Mouse (Mus musculus) limb, embryonic 12.5 days (tissue): Measurements from ENCODE around the gene Tmem237. TPM values are rescaled to one million over a fixed set of nuclear protein-coding genes. Genes with fewer than 3 reads are reported as not detected.

Experiments used
- ATAC-seq: fragments of 200-750 bp; cut with Nextera tagmentation; 2 replicates; pipeline ENCODE4 v1.8.0; 2017; ENCODE audit warnings: low read depth, moderate TSS enrichment; ENCODE audit not compliant: insufficient number of reproducible peaks, insufficient read depth, low FRiP score, low TSS enrichment
- H3K27ac ChIP-seq: fragments of 300-500 bp; sonication (generic); 2 replicates; pipeline ENCODE4 v1.5.1; 2016; ENCODE audit warnings: mild to moderate bottlenecking, moderate library complexity
- H3K27me3 ChIP-seq: fragments of 300-500 bp; sonication (generic); 2 replicates; pipeline ENCODE4 v1.6.1; 2016; ENCODE audit warnings: mild to moderate bottlenecking, moderate library complexity
- H3K36me3 ChIP-seq: fragments of 300-500 bp; sonication (generic); 2 replicates; pipeline ENCODE4 v1.6.1; 2016; ENCODE audit warnings: mild to moderate bottlenecking, moderate library complexity
- H3K4me1 ChIP-seq: fragments of 300-500 bp; sonication (generic); replicated peaks from 2 replicates; pipeline ENCODE4 v1.6.1; 2016
- H3K4me2 ChIP-seq: fragments of 300-500 bp; sonication (generic); 2 replicates; pipeline ENCODE4 v1.6.1; 2016; ENCODE audit warnings: mild to moderate bottlenecking, moderate library complexity
- H3K4me3 ChIP-seq: fragments of 300-500 bp; sonication (generic); replicated peaks from 2 replicates; pipeline ENCODE4 v1.5.1; 2016; ENCODE audit warnings: mild to moderate bottlenecking
- H3K9ac ChIP-seq: fragments of 300-500 bp; sonication (generic); replicated peaks from 2 replicates; pipeline ENCODE4 v1.6.1; 2016; ENCODE audit warnings: mild to moderate bottlenecking, moderate library complexity
- H3K9me3 ChIP-seq: fragments of 300-500 bp; sonication (generic); 2 replicates; pipeline ENCODE4 v1.6.1; 2016; ENCODE audit warnings: mild to moderate bottlenecking, moderate library complexity
- WGBS: fragments of 180-500 bp; shearing (Covaris S2); methylation state at CpG from one replicate; pipeline ENCODE4 v1.1.7; 2016; 5-methylcytosine and 5-hydroxymethylcytosine counted together
- polyA plus RNA-seq: library from polyadenylated mRNA; unstranded; fragments of >200 nt; fragmentation: Nextera tagmentation; extraction: Ambion mirVana; gene quantifications from 2 replicates; pipeline ENCODE4 v1.2.1, GENCODE M21; 2016

The Tmem237 gene
- polyA plus RNA-seq, 1 experiment from 2014 or later, result 39.2 TPM

DNA sequence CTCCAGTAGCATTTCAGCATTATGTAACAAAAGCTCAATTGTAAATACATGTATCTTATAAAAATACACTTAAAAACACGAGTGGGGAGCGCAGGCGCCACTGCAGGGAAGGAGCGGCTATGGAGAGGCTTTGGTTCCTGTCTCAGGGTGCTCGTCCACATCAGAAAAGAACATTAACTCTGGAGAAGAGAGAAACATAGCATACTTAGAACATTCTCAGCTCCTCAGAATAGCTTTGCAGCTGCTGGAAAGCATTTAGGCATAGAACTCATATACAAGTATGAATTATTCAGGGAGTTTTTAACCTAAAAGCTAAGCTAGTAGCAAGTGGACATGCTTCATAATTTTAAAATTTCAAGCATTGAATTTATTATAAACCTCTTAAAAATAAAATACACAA is 19.2 kb downstream of the Tmem237 start:
- no peak overlapping the region for H3K4me2 ChIP-seq

DNA sequence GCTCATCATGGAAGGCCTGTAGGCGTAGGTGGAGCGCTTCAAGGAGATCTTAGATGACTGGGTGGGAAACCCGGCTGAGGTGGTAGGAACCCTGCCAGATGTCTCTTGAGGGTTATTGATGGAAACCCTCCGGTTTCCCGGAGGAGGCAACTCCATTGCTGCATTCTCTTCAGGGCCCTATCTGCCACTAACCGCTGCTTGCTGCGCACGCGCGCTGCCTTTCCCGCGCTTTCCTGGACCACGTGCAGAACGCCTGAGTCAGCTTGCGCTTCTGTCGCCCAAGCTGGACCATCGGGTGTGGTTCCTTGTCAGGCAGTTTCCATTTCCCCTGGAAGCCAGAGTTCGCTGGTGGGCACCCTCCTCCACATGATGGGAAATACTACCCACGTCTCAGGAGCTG is 25.5 kb downstream of the Tmem237 start, which contains the start of gene C2cd6:
Gene C2cd6 (minus strand): TSS at position 196 of the 400 bp plus-strand sequence.
- no peaks in the 10 kb centered on the region for H3K4me1 ChIP-seq
- 92% methylated on average over 19 of the region's 19 CpGs for WGBS
- no peak within 1 kb of the TSS for H3K4me3 ChIP-seq
- H3K27ac ChIP-seq, result no peak within 1 kb of the TSS
- 0 out of 2 replicates have a peak, but pooled peaks cover 4% of the 10 kb centered on the region for H3K36me3 ChIP-seq
- no peak within 1 kb of the TSS for H3K9ac ChIP-seq
- no peaks in the 10 kb centered on the region for H3K9me3 ChIP-seq
- no peak for ATAC-seq
- H3K4me2 ChIP-seq, result no peak within 1 kb of the TSS
- no peaks in the 10 kb centered on the region for H3K27me3 ChIP-seq

More for the DNA sequence above, 19.2 kb downstream of the Tmem237 start:
- ATAC-seq, result no peak
- no peak overlapping the region for H3K27ac ChIP-seq
- no peak overlapping the region for H3K4me3 ChIP-seq
- 90% methylated on average over 5 of the region's 5 CpGs for WGBS
- H3K36me3 ChIP-seq, result peaks cover 37% of the 10 kb centered on the region
- H3K9me3 ChIP-seq, result no peaks in the 10 kb centered on the region
- no peak overlapping the region for H3K9ac ChIP-seq
- no peaks in the 10 kb centered on the region for H3K27me3 ChIP-seq
- H3K4me1 ChIP-seq, result no peaks in the 10 kb centered on the region

GRCm38 (mm10) chr1:59070867-59071266 is 49.3 kb downstream of the Tmem237 start:
- Histone ChIP-seq H3K4me2 (no peak overlapping the region), H3K4me3 (no peak overlapping the region), H3K27ac (no peak overlapping the region), H3K36me3 (no peaks in the 10 kb centered on the region), H3K9ac (no peak overlapping the region), H3K4me1 (no peaks in the 10 kb centered on the region), H3K27me3 (no peaks in the 10 kb centered on the region), H3K9me3 (no peaks in the 10 kb centered on the region)
- no peak for ATAC-seq
- WGBS, result 36% methylated on average over 3 of the region's 3 CpGs

- H3K4me3 ChIP-seq, result no peak overlapping the region
- no peak overlapping the region for H3K4me2 ChIP-seq
- H3K36me3 ChIP-seq, result no peaks in the 10 kb centered on the region
- no peak overlapping the region for H3K27ac ChIP-seq
- 15% methylated on average over 3 of the region's 3 CpGs for WGBS
- no peak for ATAC-seq
- no peak overlapping the region for H3K9ac ChIP-seq
- H3K27me3 ChIP-seq, result no peaks in the 10 kb centered on the region
- H3K9me3 ChIP-seq, result no peaks in the 10 kb centered on the region
- no peaks in the 10 kb centered on the region for H3K4me1 ChIP-seq
These were observed 52.2 kb downstream of the Tmem237 start for GRCm38 (mm10) chr1:59067976-59068375.

GRCm38 (mm10) chr1:59063697-59064096 is 56.5 kb downstream of the Tmem237 start:
- Histone ChIP-seq H3K36me3 (no peaks in the 10 kb centered on the region), H3K4me1 (no peaks in the 10 kb centered on the region), H3K9ac (no peak overlapping the region), H3K4me3 (no peak overlapping the region), H3K4me2 (no peak overlapping the region), H3K9me3 (no peaks in the 10 kb centered on the region), H3K27me3 (no peaks in the 10 kb centered on the region), H3K27ac (no peak overlapping the region)
- WGBS, result 64% methylated on average over 3 of the region's 3 CpGs
- ATAC-seq, result no peak

- Histone ChIP-seq H3K4me1 (no peaks in the 10 kb centered on the region), H3K9me3 (no peaks in the 10 kb centered on the region), H3K27me3 (no peaks in the 10 kb centered on the region), H3K36me3 (no peaks in the 10 kb centered on the region), H3K4me3 (no peak overlapping the region), H3K9ac (no peak overlapping the region), H3K4me2 (no peak overlapping the region), H3K27ac (no peak overlapping the region)
- 65% methylated on average over 2 of the region's 2 CpGs for WGBS
- ATAC-seq, result no peak
These were observed 63.3 kb downstream of the Tmem237 start for GRCm38 (mm10) chr1:59056955-59057354.

GRCm38 (mm10) chr1:59051306-59051705 is 68.9 kb downstream of the Tmem237 start:
- no peak overlapping the region for H3K27ac ChIP-seq
- H3K4me1 ChIP-seq, result no peaks in the 10 kb centered on the region
- no peak overlapping the region for H3K4me3 ChIP-seq
- no peak overlapping the region for H3K9ac ChIP-seq
- H3K9me3 ChIP-seq, result no peaks in the 10 kb centered on the region
- 71% methylated on average over 2 of the region's 2 CpGs for WGBS
- H3K36me3 ChIP-seq, result no peaks in the 10 kb centered on the region
- no peak overlapping the region for H3K4me2 ChIP-seq
- H3K27me3 ChIP-seq, result no peaks in the 10 kb centered on the region
- no peak for ATAC-seq

Other genes starting within 250 kb of the Tmem237 start
- 12.1 and 13.5 TPM in 2 replicates for gene Trak2, start 147.0 kb downstream of the Tmem237 start, polyA plus RNA-seq
- 23.5 and 24.5 TPM in 2 replicates for gene Stradb, start 146.9 kb downstream of the Tmem237 start, polyA plus RNA-seq
- gene C2cd6, start 25.5 kb downstream of the Tmem237 start, polyA plus RNA-seq, result not detected in 2 replicates
- 0.17 and 0.23 TPM in 2 replicates for gene Mpp4, start 43.0 kb upstream of the Tmem237 start, polyA plus RNA-seq
- gene Als2, start 116.8 kb upstream of the Tmem237 start, polyA plus RNA-seq, result 11.7 and 11.8 TPM in 2 replicates
- 0.38 TPM in 1 of 2 replicates, not detected in the other for gene Cdk15, start 136.5 kb upstream of the Tmem237 start, polyA plus RNA-seq